Mouse (Mus musculus): Measurements from ENCODE around the gene Ier5l. TPM values are rescaled to one million over a fixed set of nuclear protein-coding genes. Genes with fewer than 3 reads are reported as not detected.

Gene Ier5l
- total RNA-seq, 2 experiments from 2014 or later = 4.1 to 6.9 TPM

GRCm38 (mm10) chr2:30471795-30472720 is 2.0 kb downstream of the Ier5l start:
- intact Hi-C loops (cut with DNase I) = loop anchor here (2.0 to 5.0 kb wide), 3 partner anchors 123 to 235 kb away; partner anchors contain the start of gene Cstad
- DNase-seq (ENCODE audit: low spot score) = peak; percentile 86

GRCm38 (mm10) chr2:30471051-30471450 is 3.0 kb downstream of the Ier5l start:
- DNase-seq (ENCODE audit: low spot score) = no peak
- intact Hi-C loops (cut with DNase I) = loop anchor here (5.0 kb wide), 1 partner anchor 236 kb away; no protein-coding TSS in a partner anchor

- peak; percentile 77 for DNase-seq (ENCODE audit: low spot score)
- intact Hi-C loops (cut with DNase I) = loop anchor here (1.0 to 5.0 kb wide), 3 partner anchors 29 to 324 kb away; no protein-coding TSS in a partner anchor
These were observed 3.7 kb downstream of the Ier5l start for GRCm38 (mm10) chr2:30470143-30470946.

- peak; percentile 66 for DNase-seq (ENCODE audit: low spot score)
- intact Hi-C loops (cut with DNase I) = loop anchor here (1.0 to 5.0 kb wide), 3 partner anchors 28 to 325 kb away; no protein-coding TSS in a partner anchor
These were observed 4.2 kb downstream of the Ier5l start for GRCm38 (mm10) chr2:30469796-30470142.

- intact Hi-C loops (cut with DNase I) = no loop called here
- DNase-seq (ENCODE audit: low spot score) = no peak
These were observed 5.0 kb downstream of the Ier5l start for GRCm38 (mm10) chr2:30469009-30469408.

GRCm38 (mm10) chr2:30466787-30467186 is 7.2 kb downstream of the Ier5l start:
- no peak for DNase-seq (ENCODE audit: low spot score)
- intact Hi-C loops (cut with DNase I) = loop anchor here (2.0 kb wide), 1 partner anchor 20 kb away; no protein-coding TSS in a partner anchor

- no peak for DNase-seq (ENCODE audit: low spot score)
- intact Hi-C loops (cut with DNase I) = no loop called here
These were observed 9.6 kb downstream of the Ier5l start for GRCm38 (mm10) chr2:30464411-30464810.

GRCm38 (mm10) chr2:30463904-30464330 is 10.1 kb downstream of the Ier5l start:
- DNase-seq (ENCODE audit: low spot score) = peak; percentile 63
- intact Hi-C loops (cut with DNase I) = no loop called here

GRCm38 (mm10) chr2:30463341-30463761 is 10.7 kb downstream of the Ier5l start:
- DNase-seq (ENCODE audit: low spot score) = no peak
- intact Hi-C loops (cut with DNase I) = no loop called here

GRCm38 (mm10) chr2:30459241-30459640 is 14.8 kb downstream of the Ier5l start:
- no peak for DNase-seq (ENCODE audit: low spot score)
- intact Hi-C loops (cut with DNase I) = no loop called here

GRCm38 (mm10) chr2:30458349-30458748 is 15.7 kb downstream of the Ier5l start:
- DNase-seq (ENCODE audit: low spot score) = no peak
- intact Hi-C loops (cut with DNase I) = no loop called here

GRCm38 (mm10) chr2:30456104-30456980 is 17.7 kb downstream of the Ier5l start:
- no peak for DNase-seq (ENCODE audit: low spot score)
- intact Hi-C loops (cut with DNase I) = no loop called here

- intact Hi-C loops (cut with DNase I) = no loop called here
These were observed 19.4 kb downstream of the Ier5l start for GRCm38 (mm10) chr2:30454587-30454986.

GRCm38 (mm10) chr2:30453570-30453969 is 20.4 kb downstream of the Ier5l start:
- no peak for DNase-seq (ENCODE audit: low spot score)
- intact Hi-C loops (cut with DNase I) = no loop called here

More at GRCm38 (mm10) chr2:30454587-30454986, 19.4 kb downstream of the Ier5l start:
- DNase-seq (ENCODE audit: low spot score) = no peak

GRCm38 (mm10) chr2:30451525-30451924 is 22.5 kb downstream of the Ier5l start:
- no peak for DNase-seq (ENCODE audit: low spot score)
- intact Hi-C loops (cut with DNase I) = no loop called here

GRCm38 (mm10) chr2:30450530-30450929 is 23.5 kb downstream of the Ier5l start:
- DNase-seq (ENCODE audit: low spot score) = no peak
- intact Hi-C loops (cut with DNase I) = no loop called here

- no peak for DNase-seq (ENCODE audit: low spot score)
These were observed 25.6 kb downstream of the Ier5l start for GRCm38 (mm10) chr2:30448371-30448770.

GRCm38 (mm10) chr2:30446891-30447826 is 26.9 kb downstream of the Ier5l start:
- DNase-seq (ENCODE audit: low spot score) = no peak
- intact Hi-C loops (cut with DNase I) = loop anchor here (2.0 to 5.0 kb wide), 2 partner anchors 20 to 100 kb away; no protein-coding TSS in a partner anchor

More at GRCm38 (mm10) chr2:30448371-30448770, 25.6 kb downstream of the Ier5l start:
- intact Hi-C loops (cut with DNase I) = loop anchor here (5.0 kb wide), 1 partner anchor 99 kb away; no protein-coding TSS in a partner anchor
